Mouse (Mus musculus) ES-Bruce4 (cell line): ENCODE data around the gene Dolk.

Source experiments
- CTCF ChIP-seq: IDR thresholded peaks from one replicate; pipeline ENCODE4 v1.8.1; 2011; ENCODE audit warnings: low read depth, low read length
- EP300 ChIP-seq: IDR thresholded peaks from 2 replicates; pipeline ENCODE4 v1.6.1; 2011; ENCODE audit warnings: low read depth, low read length; ENCODE audit not compliant: insufficient read depth
- POLR2A ChIP-seq: IDR thresholded peaks from one replicate; pipeline ENCODE4 v1.8.1; 2011; ENCODE audit warnings: low read length; ENCODE audit not compliant: insufficient read depth

- TF ChIP-seq POLR2A (no peak), CTCF (no peak), EP300 (peak; percentile 89)
These were observed 21.2 kb downstream of the Dolk start for GRCm38 (mm10) chr2:30264671-30265519.
